Mouse (Mus musculus): ENCODE results near the gene Cpsf6. TPM values are rescaled to one million over a fixed set of nuclear protein-coding genes. Genes with fewer than 3 reads are reported as not detected.

Cpsf6 gene
- 76.7 and 91.9 TPM in 2 replicates for polyA plus RNA-seq (2015; fragmentation: Nextera tagmentation; extraction: Ambion mirVana)

DNA sequence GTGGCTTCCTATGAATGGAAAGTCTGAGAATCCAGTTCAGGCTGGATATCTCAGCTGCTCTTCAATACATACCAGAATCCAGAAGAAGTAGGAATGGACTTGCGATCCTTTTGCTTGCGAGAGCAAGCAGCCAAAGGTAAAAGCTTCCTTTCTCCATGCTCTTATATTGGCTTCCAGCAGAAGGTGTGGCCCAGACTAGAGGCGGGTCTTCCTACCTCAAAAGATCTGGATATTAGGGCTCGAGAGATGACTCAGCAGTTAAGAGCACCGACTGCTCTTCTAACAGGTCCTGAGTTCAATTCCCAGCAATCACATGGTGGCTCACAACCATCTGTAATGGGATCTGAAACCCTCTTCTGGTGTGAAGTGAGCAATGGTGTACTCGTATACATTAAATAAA, at the start of gene Cpsf6:
TSS of gene Cpsf6 (minus strand) at position 108 of the 400 bp plus-strand sequence.
- 74% methylated on average over 6 of the region's 6 CpGs for WGBS
- no peak within 1 kb of the TSS for H3K4me2 ChIP-seq
- H3K4me3 ChIP-seq = no peak within 1 kb of the TSS
- H3K9ac ChIP-seq = no peak within 1 kb of the TSS
- H3K36me3 ChIP-seq = no peaks in the 10 kb centered on the region
- ATAC-seq (ENCODE audit: extremely low read depth, insufficient number of reproducible peaks, low FRiP score, low TSS enrichment) = no peak
- H3K27me3 ChIP-seq (replicated peaks) = no peaks in the 10 kb centered on the region
- peaks cover 8% of the 10 kb centered on the region for H3K4me1 ChIP-seq
- H3K27ac ChIP-seq (replicated peaks) = no peak within 1 kb of the TSS
- H3K9me3 ChIP-seq = no peaks in the 10 kb centered on the region

GRCm38 (mm10) chr10:117426615-117426969, 46.8 kb upstream of the Cpsf6 start:
- Histone ChIP-seq H3K4me3 (no peak overlapping the region), H3K27me3 (replicated peaks) (peaks cover 6% of the 10 kb centered on the region; the same call in 1 of the 2 replicates), H3K4me1 (no peaks in the 10 kb centered on the region), H3K36me3 (no peaks in the 10 kb centered on the region), H3K4me2 (no peak overlapping the region), H3K27ac (replicated peaks) (no peak overlapping the region), H3K9ac (no peak overlapping the region), H3K9me3 (no peaks in the 10 kb centered on the region)
- WGBS = 69% methylated on average over 1 of the region's 1 CpGs
- ATAC-seq (ENCODE audit: extremely low read depth, insufficient number of reproducible peaks, low FRiP score, low TSS enrichment) = no peak

DNA sequence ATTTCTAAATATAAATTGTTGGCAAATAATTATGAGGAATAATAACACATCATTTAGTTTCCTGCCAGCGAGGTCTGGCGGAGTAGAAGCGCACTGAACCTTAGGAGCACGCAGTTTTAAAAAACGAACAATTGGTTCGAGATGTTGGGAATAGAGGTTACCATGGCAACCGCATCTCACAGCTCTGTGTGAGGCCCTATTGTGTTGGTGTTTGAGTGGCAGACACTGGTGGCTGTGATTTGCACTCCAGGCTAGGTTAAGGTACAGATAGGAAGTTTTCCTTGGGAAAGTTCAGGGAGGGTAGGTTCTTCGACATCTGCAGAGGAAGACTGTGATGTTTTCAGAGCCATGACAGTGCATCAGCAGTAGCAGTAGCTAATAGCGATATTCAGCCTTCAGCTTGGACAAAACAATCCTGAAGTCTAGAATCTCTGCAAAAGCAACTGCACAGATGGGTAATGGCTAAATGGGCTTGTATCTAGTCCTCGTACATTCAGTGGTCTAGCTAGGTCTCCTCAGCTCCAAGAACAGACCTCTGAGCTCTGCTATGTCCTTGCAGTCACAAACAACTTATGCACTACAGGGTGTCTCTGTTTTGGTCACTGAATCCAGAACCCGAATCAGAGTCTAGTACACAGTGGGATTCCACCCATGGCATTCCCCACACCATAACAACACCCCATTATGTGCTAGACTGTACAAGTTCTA, 46.2 kb upstream of the Cpsf6 start:
- 58% methylated on average over 11 of the region's 11 CpGs for WGBS
- H3K36me3 ChIP-seq = no peaks in the 10 kb centered on the region
- H3K9me3 ChIP-seq = no peaks in the 10 kb centered on the region
- no peak overlapping the region for H3K27ac ChIP-seq (replicated peaks)
- H3K4me3 ChIP-seq = no peak overlapping the region
- ATAC-seq (ENCODE audit: extremely low read depth, insufficient number of reproducible peaks, low FRiP score, low TSS enrichment) = no peak
- H3K4me1 ChIP-seq = no peaks in the 10 kb centered on the region
- H3K4me2 ChIP-seq = no peak overlapping the region
- no peak overlapping the region for H3K9ac ChIP-seq
- H3K27me3 ChIP-seq (replicated peaks) = peaks cover 4% of the 10 kb centered on the region

DNA sequence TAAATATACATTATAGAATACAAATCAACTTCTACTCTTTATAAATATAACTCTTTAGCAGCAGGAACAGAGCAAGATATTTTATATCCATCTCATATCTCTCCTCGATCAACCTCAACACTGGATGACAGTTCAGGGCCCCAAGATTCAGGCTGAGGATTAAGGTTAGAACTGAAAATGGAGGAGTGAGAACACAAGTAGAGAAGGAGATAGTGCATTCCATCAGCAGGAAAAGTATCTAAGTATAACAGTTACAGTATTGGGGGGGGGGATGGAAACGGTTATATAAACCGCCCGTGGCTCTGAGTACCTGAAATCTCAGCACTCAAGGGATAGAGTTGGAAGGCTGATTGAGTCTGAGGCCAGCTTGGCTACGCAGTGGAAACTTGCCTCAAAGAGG, 45.2 kb upstream of the Cpsf6 start:
- no peak overlapping the region for H3K9ac ChIP-seq
- ATAC-seq (ENCODE audit: extremely low read depth, insufficient number of reproducible peaks, low FRiP score, low TSS enrichment) = no peak
- WGBS = 85% methylated on average over 5 of the region's 5 CpGs
- H3K4me1 ChIP-seq = no peaks in the 10 kb centered on the region
- no peaks in the 10 kb centered on the region for H3K9me3 ChIP-seq
- H3K36me3 ChIP-seq = no peaks in the 10 kb centered on the region
- peaks cover 6% of the 10 kb centered on the region for H3K27me3 ChIP-seq (replicated peaks)
- H3K27ac ChIP-seq (replicated peaks) = no peak overlapping the region
- no peak overlapping the region for H3K4me3 ChIP-seq
- H3K4me2 ChIP-seq = no peak overlapping the region

GRCm38 (mm10) chr10:117424146-117424905, 44.5 kb upstream of the Cpsf6 start:
- no peaks in the 10 kb centered on the region for H3K4me1 ChIP-seq
- no peak overlapping the region for H3K27ac ChIP-seq (replicated peaks)
- peaks cover 4% of the 10 kb centered on the region for H3K27me3 ChIP-seq (replicated peaks)
- no peak overlapping the region for H3K9ac ChIP-seq
- ATAC-seq (ENCODE audit: extremely low read depth, insufficient number of reproducible peaks, low FRiP score, low TSS enrichment) = no peak; the same call in 1 of the 2 replicates
- no peak overlapping the region for H3K4me3 ChIP-seq
- no peaks in the 10 kb centered on the region for H3K9me3 ChIP-seq
- no peaks in the 10 kb centered on the region for H3K36me3 ChIP-seq
- no peak overlapping the region for H3K4me2 ChIP-seq
- 44% methylated on average over 3 of the region's 3 CpGs for WGBS

GRCm38 (mm10) chr10:117423025-117424002, 43.5 kb upstream of the Cpsf6 start:
- peaks cover 4% of the 10 kb centered on the region for H3K27me3 ChIP-seq (replicated peaks)
- H3K9ac ChIP-seq = no peak overlapping the region
- H3K4me3 ChIP-seq = no peak overlapping the region
- H3K4me2 ChIP-seq = no peak overlapping the region
- no peak for ATAC-seq (ENCODE audit: extremely low read depth, insufficient number of reproducible peaks, low FRiP score, low TSS enrichment)
- no peaks in the 10 kb centered on the region for H3K36me3 ChIP-seq
- 78% methylated on average over 17 of the region's 17 CpGs for WGBS
- no peak overlapping the region for H3K27ac ChIP-seq (replicated peaks)
- no peaks in the 10 kb centered on the region for H3K9me3 ChIP-seq
- 0 out of 2 replicates have a peak, but pooled peaks cover 4% of the 10 kb centered on the region for H3K4me1 ChIP-seq

DNA sequence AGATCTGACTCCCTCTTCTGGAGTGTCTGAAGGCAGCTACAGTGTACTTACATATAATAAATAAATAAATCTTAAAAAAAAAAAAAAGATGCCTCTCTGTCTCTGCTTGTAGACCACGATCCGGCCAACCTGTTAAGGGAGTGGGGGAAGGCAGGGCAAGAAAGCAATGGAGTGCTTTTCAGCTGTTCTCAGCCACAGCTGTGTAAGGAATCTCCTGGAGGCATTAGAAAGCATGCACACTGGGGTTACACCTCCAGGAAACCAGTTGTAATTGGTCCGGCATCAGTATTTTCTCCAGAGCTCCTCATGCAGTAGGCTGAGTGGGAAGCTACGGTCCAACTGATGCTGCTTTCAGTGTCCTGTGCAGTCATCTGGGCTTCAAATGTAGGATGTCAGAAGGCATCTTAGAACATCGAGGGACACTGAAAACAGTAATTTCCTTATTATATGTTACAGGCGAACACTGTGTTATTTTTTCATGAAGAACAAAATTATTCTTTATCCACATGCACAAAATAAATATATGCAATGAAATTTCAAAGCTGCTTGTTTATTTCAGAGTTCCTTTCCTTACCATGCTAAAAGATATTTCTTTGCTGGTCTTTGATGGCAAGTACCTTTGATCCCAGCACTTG, 42.5 kb upstream of the Cpsf6 start:
- Histone ChIP-seq H3K9me3 (no peaks in the 10 kb centered on the region), H3K4me2 (no peak overlapping the region), H3K27ac (replicated peaks) (no peak overlapping the region), H3K4me3 (no peak overlapping the region), H3K9ac (no peak overlapping the region), H3K27me3 (replicated peaks) (peaks cover 4% of the 10 kb centered on the region), H3K4me1 (peaks cover 10% of the 10 kb centered on the region), H3K36me3 (no peaks in the 10 kb centered on the region)
- 75% methylated on average over 6 of the region's 6 CpGs for WGBS
- no peak for ATAC-seq (ENCODE audit: extremely low read depth, insufficient number of reproducible peaks, low FRiP score, low TSS enrichment)

- Histone ChIP-seq H3K9me3 (no peaks in the 10 kb centered on the region), H3K4me2 (no peak overlapping the region), H3K9ac (no peak overlapping the region), H3K36me3 (no peaks in the 10 kb centered on the region), H3K4me1 (peaks cover 15% of the 10 kb centered on the region), H3K27ac (replicated peaks) (no peak overlapping the region), H3K27me3 (replicated peaks) (peaks cover 4% of the 10 kb centered on the region), H3K4me3 (no peak overlapping the region)
- no peak for ATAC-seq (ENCODE audit: extremely low read depth, insufficient number of reproducible peaks, low FRiP score, low TSS enrichment)
- 77% methylated on average over 7 of the region's 7 CpGs for WGBS
Observed at GRCm38 (mm10) chr10:117421283-117422107, 41.7 kb upstream of the Cpsf6 start.

- peaks cover 15% of the 10 kb centered on the region for H3K4me1 ChIP-seq
- H3K27ac ChIP-seq (replicated peaks) = no peak overlapping the region
- peaks cover 4% of the 10 kb centered on the region for H3K27me3 ChIP-seq (replicated peaks)
- H3K4me2 ChIP-seq = no peak overlapping the region
- no peak overlapping the region for H3K4me3 ChIP-seq
- no peaks in the 10 kb centered on the region for H3K9me3 ChIP-seq
- ATAC-seq (ENCODE audit: extremely low read depth, insufficient number of reproducible peaks, low FRiP score, low TSS enrichment) = no peak
- no peaks in the 10 kb centered on the region for H3K36me3 ChIP-seq
- WGBS = 79% methylated on average over 9 of the region's 9 CpGs
- no peak overlapping the region for H3K9ac ChIP-seq
Observed at GRCm38 (mm10) chr10:117420502-117421282, 40.9 kb upstream of the Cpsf6 start.

All from heart, embryonic 13.5 days (tissue).